Mouse (Mus musculus): ENCODE results near the gene Trnt1.

DNA sequence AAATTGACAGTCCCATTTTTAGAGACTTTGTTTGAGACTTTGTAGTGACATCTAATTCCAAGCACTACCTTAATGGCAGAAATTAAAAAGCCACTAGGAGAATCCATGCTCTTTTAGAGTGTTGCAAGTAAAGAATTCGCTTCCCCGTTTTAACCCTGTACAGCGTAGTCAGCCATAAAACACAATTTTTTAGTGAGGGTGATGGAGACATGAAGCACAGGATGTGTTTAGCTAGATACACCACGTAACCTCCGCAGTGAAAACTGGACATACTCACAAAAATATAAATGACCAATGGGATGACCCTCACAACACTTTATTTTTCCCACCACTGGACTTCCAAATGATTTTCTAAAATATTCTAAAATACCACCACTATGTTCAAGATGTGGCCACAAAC, 21.7 kb upstream of the Trnt1 start:
- TF ChIP-seq POLR2A (IDR thresholded peaks at IDR 0.05; ENCODE audit: low read depth, low read length) (no peak), CTCF (conservative IDR thresholded peaks at IDR 0.05; ENCODE audit: insufficient read depth, insufficient read length, low read depth, low read length) (no peak)
